Mouse (Mus musculus): ENCODE results near the gene Rinl. TPM values are rescaled to one million over a fixed set of nuclear protein-coding genes. Genes with fewer than 3 reads are reported as not detected.

Rinl gene
- polyA plus RNA-seq, 1 experiment from 2014 or later: 3.3 TPM

DNA sequence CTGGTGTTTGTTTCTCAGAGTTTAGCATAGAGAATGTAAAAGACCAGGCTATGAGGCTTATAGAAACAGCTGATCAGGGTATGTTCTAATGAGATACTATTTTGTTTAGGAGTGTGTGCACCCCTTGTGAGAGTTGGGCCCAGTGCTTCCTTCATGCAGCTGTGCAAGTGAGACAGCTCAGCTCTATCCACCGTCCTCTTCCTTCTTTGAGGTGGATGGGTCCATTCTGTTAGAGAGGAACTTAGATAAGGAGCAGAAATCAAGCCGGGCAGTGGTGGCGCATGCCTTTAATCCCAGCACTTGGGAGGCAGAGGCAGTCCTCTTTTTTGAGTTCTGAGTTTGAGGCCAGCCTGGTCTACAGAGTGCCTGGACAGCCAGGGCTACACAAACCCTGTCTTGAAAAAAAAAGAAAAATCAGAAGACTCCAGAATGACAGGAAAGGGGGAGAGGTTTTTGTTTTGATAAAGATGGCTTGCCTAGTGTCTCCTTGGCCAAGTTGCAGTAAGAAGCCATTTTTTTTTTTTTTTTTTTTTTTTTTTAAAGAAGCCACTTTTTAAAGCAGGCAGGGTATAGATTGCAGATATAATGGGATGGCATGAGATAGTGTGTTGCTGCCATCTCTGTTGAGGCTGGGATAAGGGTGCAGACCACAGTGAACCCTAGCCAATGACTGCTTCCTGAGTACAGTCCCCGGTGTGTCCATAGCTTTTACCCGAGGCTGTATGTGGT lies 25.7 kb downstream of the Rinl start:
- H3K27me3 ChIP-seq (ENCODE audit: control insufficient read depth, insufficient read depth, low read length): no peaks in the 10 kb centered on the region
- H3K4me1 ChIP-seq (ENCODE audit: control insufficient read depth, insufficient read depth, low read length): peaks cover 24% of the 10 kb centered on the region
- no peak overlapping the region for H3K27ac ChIP-seq (ENCODE audit: low read length)
- H3K4me3 ChIP-seq (ENCODE audit: low read depth, low read length): no peak overlapping the region
- H3K9ac ChIP-seq (replicated peaks; ENCODE audit: low read depth, low read length): no peak overlapping the region
- WGBS: 74% methylated on average over 5 of the region's 5 CpGs
- H3K9me3 ChIP-seq (ENCODE audit: control insufficient read depth, low read depth, low read length): no peaks in the 10 kb centered on the region
- ATAC-seq (ENCODE audit: insufficient number of reproducible peaks, insufficient read depth, low FRiP score, low read depth): no peak
- H3K36me3 ChIP-seq (ENCODE audit: control insufficient read depth, insufficient read depth, low read length): peaks cover 71% of the 10 kb centered on the region
- H3K4me2 ChIP-seq (replicated peaks; ENCODE audit: low read depth, low read length): no peak overlapping the region

DNA sequence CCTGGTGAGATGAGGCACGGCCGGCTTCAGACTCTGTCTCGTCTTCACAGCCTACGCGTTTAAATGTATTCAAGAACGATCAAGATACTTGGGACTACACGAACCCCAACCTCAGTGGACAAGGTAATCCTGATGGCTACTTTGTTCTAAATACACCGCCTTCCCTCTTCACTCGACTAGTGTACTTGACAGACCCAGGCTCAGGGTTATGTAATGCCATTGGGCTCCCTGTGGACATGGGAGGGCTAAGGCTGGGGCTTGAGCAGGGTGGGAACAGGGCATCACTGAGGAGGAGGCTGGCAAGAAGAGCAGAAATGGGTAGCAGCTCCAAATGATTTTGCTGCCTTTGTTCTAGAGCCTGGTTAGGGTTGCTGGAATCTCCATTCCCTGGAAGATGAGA lies 26.5 kb downstream of the Rinl start:
- H3K9me3 ChIP-seq (ENCODE audit: control insufficient read depth, low read depth, low read length): no peaks in the 10 kb centered on the region
- WGBS: 85% methylated on average over 9 of the region's 9 CpGs
- H3K4me1 ChIP-seq (ENCODE audit: control insufficient read depth, insufficient read depth, low read length): peaks cover 28% of the 10 kb centered on the region
- no peak overlapping the region for H3K27ac ChIP-seq (ENCODE audit: low read length)
- no peaks in the 10 kb centered on the region for H3K27me3 ChIP-seq (ENCODE audit: control insufficient read depth, insufficient read depth, low read length)
- H3K4me3 ChIP-seq (ENCODE audit: low read depth, low read length): no peak overlapping the region
- H3K36me3 ChIP-seq (ENCODE audit: control insufficient read depth, insufficient read depth, low read length): peaks cover 78% of the 10 kb centered on the region
- no peak overlapping the region for H3K9ac ChIP-seq (replicated peaks; ENCODE audit: low read depth, low read length)
- ATAC-seq (ENCODE audit: insufficient number of reproducible peaks, insufficient read depth, low FRiP score, low read depth): no peak
- no peak overlapping the region for H3K4me2 ChIP-seq (replicated peaks; ENCODE audit: low read depth, low read length)

DNA sequence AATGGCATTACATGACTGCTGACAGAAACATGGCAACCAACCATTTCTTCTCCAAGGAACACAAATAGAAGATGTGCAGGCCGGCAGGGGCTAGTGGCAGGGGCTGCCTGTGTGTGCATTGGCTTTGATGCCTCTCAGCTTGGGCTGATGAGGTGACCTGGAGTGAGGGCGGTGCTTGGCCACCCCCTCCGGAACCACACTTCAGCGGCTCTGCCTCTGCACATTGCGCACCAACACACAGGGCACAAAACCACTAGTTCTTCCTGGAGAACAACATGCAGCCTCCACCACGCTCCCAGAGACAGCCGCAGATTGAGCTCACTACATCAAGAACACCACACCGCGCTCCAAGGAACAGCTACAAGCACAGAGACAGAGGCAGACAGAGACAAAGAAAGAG lies 27.4 kb downstream of the Rinl start:
- H3K27me3 ChIP-seq (ENCODE audit: control insufficient read depth, insufficient read depth, low read length): no peaks in the 10 kb centered on the region
- H3K4me3 ChIP-seq (ENCODE audit: low read depth, low read length): no peak overlapping the region
- H3K27ac ChIP-seq (ENCODE audit: low read length): no peak overlapping the region
- no peak for ATAC-seq (ENCODE audit: insufficient number of reproducible peaks, insufficient read depth, low FRiP score, low read depth)
- WGBS: 87% methylated on average over 9 of the region's 9 CpGs
- peaks cover 28% of the 10 kb centered on the region for H3K4me1 ChIP-seq (ENCODE audit: control insufficient read depth, insufficient read depth, low read length)
- no peak overlapping the region for H3K4me2 ChIP-seq (replicated peaks; ENCODE audit: low read depth, low read length)
- no peak overlapping the region for H3K9ac ChIP-seq (replicated peaks; ENCODE audit: low read depth, low read length)
- H3K36me3 ChIP-seq (ENCODE audit: control insufficient read depth, insufficient read depth, low read length): peaks cover 88% of the 10 kb centered on the region
- H3K9me3 ChIP-seq (ENCODE audit: control insufficient read depth, low read depth, low read length): no peaks in the 10 kb centered on the region

GRCm38 (mm10) chr7:28816920-28817319 lies 28.2 kb downstream of the Rinl start:
- no peak overlapping the region for H3K27ac ChIP-seq (ENCODE audit: low read length)
- H3K4me2 ChIP-seq (replicated peaks; ENCODE audit: low read depth, low read length): no peak overlapping the region
- no peaks in the 10 kb centered on the region for H3K27me3 ChIP-seq (ENCODE audit: control insufficient read depth, insufficient read depth, low read length)
- peaks cover 28% of the 10 kb centered on the region for H3K4me1 ChIP-seq (ENCODE audit: control insufficient read depth, insufficient read depth, low read length)
- H3K36me3 ChIP-seq (ENCODE audit: control insufficient read depth, insufficient read depth, low read length): peaks cover 95% of the 10 kb centered on the region
- H3K4me3 ChIP-seq (ENCODE audit: low read depth, low read length): no peak overlapping the region
- H3K9me3 ChIP-seq (ENCODE audit: control insufficient read depth, low read depth, low read length): no peaks in the 10 kb centered on the region
- WGBS: 91% methylated on average over 10 of the region's 10 CpGs
- no peak for ATAC-seq (ENCODE audit: insufficient number of reproducible peaks, insufficient read depth, low FRiP score, low read depth)
- H3K9ac ChIP-seq (replicated peaks; ENCODE audit: low read depth, low read length): no peak overlapping the region

DNA sequence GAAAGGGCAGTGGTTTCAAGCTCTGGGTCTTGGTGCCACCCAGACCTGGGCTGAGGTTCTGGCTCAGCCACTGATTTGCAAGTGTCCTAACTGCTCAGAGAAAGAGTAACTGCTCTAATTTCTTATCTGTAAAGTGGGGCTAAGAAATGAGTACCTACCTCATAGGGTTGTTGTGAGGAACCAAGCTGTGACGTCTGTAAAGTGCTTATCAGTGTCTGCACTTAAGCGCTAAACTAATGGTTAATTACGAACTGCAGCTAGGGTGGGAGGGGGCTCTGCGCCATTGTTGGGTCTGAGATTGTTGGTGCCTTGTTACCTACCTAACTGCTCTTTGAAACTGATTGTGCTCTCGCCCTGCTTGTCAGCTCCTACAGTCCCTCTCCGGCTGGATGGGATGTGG lies 28.8 kb downstream of the Rinl start:
- no peak for ATAC-seq (ENCODE audit: insufficient number of reproducible peaks, insufficient read depth, low FRiP score, low read depth)
- H3K4me1 ChIP-seq (ENCODE audit: control insufficient read depth, insufficient read depth, low read length): peaks cover 26% of the 10 kb centered on the region
- no peaks in the 10 kb centered on the region for H3K9me3 ChIP-seq (ENCODE audit: control insufficient read depth, low read depth, low read length)
- no peaks in the 10 kb centered on the region for H3K27me3 ChIP-seq (ENCODE audit: control insufficient read depth, insufficient read depth, low read length)
- 66% methylated on average over 6 of the region's 6 CpGs for WGBS
- no peak overlapping the region for H3K4me3 ChIP-seq (ENCODE audit: low read depth, low read length)
- no peak overlapping the region for H3K4me2 ChIP-seq (replicated peaks; ENCODE audit: low read depth, low read length)
- peaks cover 96% of the 10 kb centered on the region for H3K36me3 ChIP-seq (ENCODE audit: control insufficient read depth, insufficient read depth, low read length)
- H3K27ac ChIP-seq (ENCODE audit: low read length): no peak overlapping the region
- no peak overlapping the region for H3K9ac ChIP-seq (replicated peaks; ENCODE audit: low read depth, low read length)

DNA sequence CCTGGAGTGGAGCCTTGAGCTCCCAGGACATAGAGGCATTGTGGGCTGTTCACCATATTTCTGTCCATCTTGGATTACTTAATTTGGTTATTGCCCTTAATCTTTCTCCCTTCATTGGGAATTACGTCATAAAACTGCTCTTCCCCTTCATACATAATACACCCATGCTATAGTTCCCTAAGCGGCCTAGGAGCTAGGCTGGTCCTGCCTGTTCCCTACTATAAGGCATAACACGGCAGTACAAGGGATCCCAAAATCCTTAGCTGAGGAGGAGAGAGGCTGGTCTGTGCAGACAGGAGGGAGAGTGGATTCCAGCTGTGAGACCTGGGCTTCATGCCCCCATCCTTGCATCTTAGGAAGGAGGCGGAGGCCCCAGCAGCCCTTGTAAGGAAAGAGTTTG lies 29.2 kb downstream of the Rinl start:
- 81% methylated on average over 4 of the region's 4 CpGs for WGBS
- Histone ChIP-seq H3K9ac (replicated peaks; ENCODE audit: low read depth, low read length) (no peak overlapping the region), H3K4me3 (ENCODE audit: low read depth, low read length) (no peak overlapping the region), H3K9me3 (ENCODE audit: control insufficient read depth, low read depth, low read length) (no peaks in the 10 kb centered on the region), H3K4me2 (replicated peaks; ENCODE audit: low read depth, low read length) (no peak overlapping the region), H3K4me1 (ENCODE audit: control insufficient read depth, insufficient read depth, low read length) (peaks cover 22% of the 10 kb centered on the region), H3K36me3 (ENCODE audit: control insufficient read depth, insufficient read depth, low read length) (peaks cover 94% of the 10 kb centered on the region), H3K27me3 (ENCODE audit: control insufficient read depth, insufficient read depth, low read length) (no peaks in the 10 kb centered on the region), H3K27ac (ENCODE audit: low read length) (no peak overlapping the region)
- no peak for ATAC-seq (ENCODE audit: insufficient number of reproducible peaks, insufficient read depth, low FRiP score, low read depth)

- Histone ChIP-seq H3K4me1 (ENCODE audit: control insufficient read depth, insufficient read depth, low read length) (peaks cover 20% of the 10 kb centered on the region), H3K4me2 (replicated peaks; ENCODE audit: low read depth, low read length) (no peak overlapping the region), H3K9ac (replicated peaks; ENCODE audit: low read depth, low read length) (no peak overlapping the region), H3K4me3 (ENCODE audit: low read depth, low read length) (no peak overlapping the region), H3K27me3 (ENCODE audit: control insufficient read depth, insufficient read depth, low read length) (no peaks in the 10 kb centered on the region), H3K36me3 (ENCODE audit: control insufficient read depth, insufficient read depth, low read length) (peaks cover 90% of the 10 kb centered on the region), H3K9me3 (ENCODE audit: control insufficient read depth, low read depth, low read length) (no peaks in the 10 kb centered on the region), H3K27ac (ENCODE audit: low read length) (no peak overlapping the region)
- 83% methylated on average over 18 of the region's 18 CpGs for WGBS
- no peak for ATAC-seq (ENCODE audit: insufficient number of reproducible peaks, insufficient read depth, low FRiP score, low read depth)
Observed at GRCm38 (mm10) chr7:28818436-28818835, 29.7 kb downstream of the Rinl start.

DNA sequence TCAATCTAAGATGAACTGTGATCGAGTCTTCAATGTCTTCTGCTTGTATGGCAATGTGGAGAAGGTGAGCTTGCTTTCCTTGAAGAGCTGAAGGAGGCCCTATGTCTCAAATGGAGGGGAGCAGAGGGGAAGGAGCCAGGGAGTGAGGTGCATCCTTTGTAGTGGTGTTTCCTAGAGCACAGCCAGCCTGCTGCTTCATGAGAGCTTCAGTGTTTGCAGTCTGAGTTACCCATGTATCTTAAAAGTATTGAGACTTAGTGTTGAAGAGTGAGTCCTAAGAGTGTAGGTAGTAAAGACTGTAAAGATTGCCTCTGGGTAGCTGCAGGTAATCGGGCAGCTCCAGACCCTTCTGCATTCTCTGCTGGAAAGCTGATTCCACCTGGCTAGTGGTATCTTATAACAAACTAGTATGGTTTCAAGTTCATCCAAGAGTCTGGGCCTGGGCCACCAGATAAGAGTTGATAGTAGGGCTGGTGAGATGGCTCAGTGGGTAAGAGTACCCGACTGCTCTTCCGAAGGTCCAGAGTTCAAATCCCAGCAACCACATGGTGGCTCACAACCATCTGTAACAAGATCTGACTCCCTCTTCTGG lies 30.2 kb downstream of the Rinl start:
- WGBS: 84% methylated on average over 4 of the region's 4 CpGs
- no peak for ATAC-seq (ENCODE audit: insufficient number of reproducible peaks, insufficient read depth, low FRiP score, low read depth)
- Histone ChIP-seq H3K4me2 (replicated peaks; ENCODE audit: low read depth, low read length) (no peak overlapping the region), H3K4me1 (ENCODE audit: control insufficient read depth, insufficient read depth, low read length) (peaks cover 23% of the 10 kb centered on the region), H3K4me3 (ENCODE audit: low read depth, low read length) (no peak overlapping the region), H3K27ac (ENCODE audit: low read length) (no peak overlapping the region), H3K36me3 (ENCODE audit: control insufficient read depth, insufficient read depth, low read length) (peaks cover 84% of the 10 kb centered on the region), H3K9ac (replicated peaks; ENCODE audit: low read depth, low read length) (no peak overlapping the region), H3K9me3 (ENCODE audit: control insufficient read depth, low read depth, low read length) (no peaks in the 10 kb centered on the region), H3K27me3 (ENCODE audit: control insufficient read depth, insufficient read depth, low read length) (no peaks in the 10 kb centered on the region)

- no peak overlapping the region for H3K27ac ChIP-seq (ENCODE audit: low read length)
- peaks cover 78% of the 10 kb centered on the region for H3K36me3 ChIP-seq (ENCODE audit: control insufficient read depth, insufficient read depth, low read length)
- no peaks in the 10 kb centered on the region for H3K9me3 ChIP-seq (ENCODE audit: control insufficient read depth, low read depth, low read length)
- H3K4me1 ChIP-seq (ENCODE audit: control insufficient read depth, insufficient read depth, low read length): peaks cover 23% of the 10 kb centered on the region
- H3K27me3 ChIP-seq (ENCODE audit: control insufficient read depth, insufficient read depth, low read length): no peaks in the 10 kb centered on the region
- ATAC-seq (ENCODE audit: insufficient number of reproducible peaks, insufficient read depth, low FRiP score, low read depth): no peak
- WGBS: 86% methylated on average over 4 of the region's 4 CpGs
- H3K4me2 ChIP-seq (replicated peaks; ENCODE audit: low read depth, low read length): no peak overlapping the region
- H3K9ac ChIP-seq (replicated peaks; ENCODE audit: low read depth, low read length): no peak overlapping the region
- H3K4me3 ChIP-seq (ENCODE audit: low read depth, low read length): no peak overlapping the region
Observed at GRCm38 (mm10) chr7:28819571-28819970, 30.8 kb downstream of the Rinl start.
